Mouse (Mus musculus): ENCODE results near the gene Apoa2.
"Not testable (repeated sequence)": the region's sequence is repeated elsewhere in the genome, so short reads cannot be mapped to it uniquely, and the experiment has no call there.

Apoa2 gene

GRCm38 (mm10) chr1:171237438-171237837 is 12.6 kb downstream of the Apoa2 start:
- no peak for DNase-seq (ENCODE audit: low spot score)

- DNase-seq (ENCODE audit: low spot score), result peak; percentile 76
Observed at GRCm38 (mm10) chr1:171238463-171238862, 13.6 kb downstream of the Apoa2 start.

- no peak for DNase-seq (ENCODE audit: low spot score)
Observed at GRCm38 (mm10) chr1:171239992-171240744, 15.3 kb downstream of the Apoa2 start.

GRCm38 (mm10) chr1:171240911-171241310 is 16.1 kb downstream of the Apoa2 start:
- DNase-seq (ENCODE audit: low spot score), result no peak

- DNase-seq (ENCODE audit: low spot score), result not testable (repeated sequence)
Observed at GRCm38 (mm10) chr1:171241952-171242351, 17.1 kb downstream of the Apoa2 start.

GRCm38 (mm10) chr1:171245353-171245752 is 20.5 kb downstream of the Apoa2 start:
- no peak for DNase-seq (ENCODE audit: low spot score)

GRCm38 (mm10) chr1:171246709-171247452 is 22.0 kb downstream of the Apoa2 start:
- peak; percentile 99 for DNase-seq (ENCODE audit: low spot score)

GRCm38 (mm10) chr1:171247453-171247841 is 22.6 kb downstream of the Apoa2 start:
- DNase-seq (ENCODE audit: low spot score), result no peak

GRCm38 (mm10) chr1:171247916-171248315 is 23.1 kb downstream of the Apoa2 start:
- no peak for DNase-seq (ENCODE audit: low spot score)

- DNase-seq (ENCODE audit: low spot score), result peak; percentile 47
Observed at GRCm38 (mm10) chr1:171248386-171249226, 23.8 kb downstream of the Apoa2 start.

GRCm38 (mm10) chr1:171249913-171250600 is 25.2 kb downstream of the Apoa2 start, which contains the start of gene Adamts4:
Adamts4 (plus strand) TSS chr1:171250421.
- peak; percentile 79 for DNase-seq (ENCODE audit: low spot score)

GRCm38 (mm10) chr1:171250680-171251593 is 26.1 kb downstream of the Apoa2 start, which contains the start of gene Ndufs2:
Ndufs2 (minus strand) TSS chr1:171251388.
- peak; percentile 55 for DNase-seq (ENCODE audit: low spot score)

GRCm38 (mm10) chr1:171251594-171252324 is 26.9 kb downstream of the Apoa2 start:
- DNase-seq (ENCODE audit: low spot score), result peak; percentile 76

GRCm38 (mm10) chr1:171252415-171252814 is 27.6 kb downstream of the Apoa2 start:
- no peak for DNase-seq (ENCODE audit: low spot score)

GRCm38 (mm10) chr1:171256095-171256818 is 31.4 kb downstream of the Apoa2 start:
- no peak for DNase-seq (ENCODE audit: low spot score)

GRCm38 (mm10) chr1:171256937-171257548 is 32.2 kb downstream of the Apoa2 start:
- peak; percentile 87 for DNase-seq (ENCODE audit: low spot score)

GRCm38 (mm10) chr1:171257781-171258180 is 32.9 kb downstream of the Apoa2 start:
- DNase-seq (ENCODE audit: low spot score), result no peak

- DNase-seq (ENCODE audit: low spot score), result no peak
Observed at GRCm38 (mm10) chr1:171258921-171259320, 34.1 kb downstream of the Apoa2 start.

GRCm38 (mm10) chr1:171260316-171260715 is 35.5 kb downstream of the Apoa2 start:
- no peak for DNase-seq (ENCODE audit: low spot score)
